Mouse (Mus musculus): Measurements from ENCODE around the gene Lpp.

GRCm38 (mm10) chr16:25041855-25042529 lies 648.7 kb downstream of the Lpp start:
- TF ChIP-seq CTCF (IDR thresholded peaks at IDR 0.05; ENCODE audit: low read depth, low read length) (no peak; the same call in 1 of the 2 replicates), POLR2A (IDR thresholded peaks at IDR 0.05; ENCODE audit: borderline replicate concordance, low read depth, low read length) (no peak)

Data from bone marrow macrophage, adult 2 months (primary cell).